Mouse (Mus musculus) hindbrain, embryonic 14.5 days (tissue): ENCODE measurements around the gene Pga5. TPM values are rescaled to one million over a fixed set of nuclear protein-coding genes. Genes with fewer than 3 reads are reported as not detected.

Experiments
- ATAC-seq: fragments of 200-750 bp; cut with Nextera tagmentation; 2 replicates; pipeline ENCODE4 v1.8.0; 2017; ENCODE audit warnings: moderate number of reproducible peaks, mild to moderate bottlenecking, moderate TSS enrichment, moderate library complexity; ENCODE audit not compliant: low FRiP score
- DNase-seq: peaks from one replicate; pipeline ENCODE4 v3.0.0-alpha.2; 2015; ENCODE audit warnings: low spot score
- H3K27ac ChIP-seq: fragments of 300-500 bp; sonication (generic); 2 replicates; pipeline ENCODE4 v1.5.1; 2014; ENCODE audit warnings: mild to moderate bottlenecking, moderate library complexity
- H3K27me3 ChIP-seq: fragments of 300-500 bp; sonication (generic); 2 replicates; pipeline ENCODE4 v1.6.1; 2014; ENCODE audit warnings: mild to moderate bottlenecking, low read length, mixed read lengths; ENCODE audit not compliant: control insufficient read depth, insufficient read depth
- H3K36me3 ChIP-seq: fragments of 300-500 bp; sonication (generic); replicated peaks from 2 replicates; pipeline ENCODE4 v1.6.1; 2014; ENCODE audit not compliant: control insufficient read depth, insufficient read depth
- H3K4me1 ChIP-seq: fragments of 300-500 bp; sonication (generic); replicated peaks from 2 replicates; pipeline ENCODE4 v1.6.1; 2014; ENCODE audit warnings: antibody characterized with exemption, low read length, mixed read lengths; ENCODE audit not compliant: control insufficient read depth, insufficient read depth
- H3K4me2 ChIP-seq: fragments of 300-500 bp; sonication (generic); replicated peaks from 2 replicates; pipeline ENCODE4 v1.6.1; 2014; ENCODE audit warnings: mild to moderate bottlenecking, moderate library complexity
- H3K4me3 ChIP-seq: fragments of 300-500 bp; sonication (generic); replicated peaks from 2 replicates; pipeline ENCODE4 v1.5.1; 2014; ENCODE audit warnings: mild to moderate bottlenecking, low read length
- H3K9ac ChIP-seq: fragments of 300-500 bp; sonication (generic); 2 replicates; pipeline ENCODE4 v1.6.1; 2014
- H3K9me3 ChIP-seq: fragments of 300-500 bp; sonication (generic); 2 replicates; pipeline ENCODE4 v1.6.1; 2016; ENCODE audit warnings: low read length; ENCODE audit not compliant: control insufficient read depth
- WGBS: fragments of 180-500 bp; shearing (Covaris S2); extraction: QIAGEN DNeasy Blood & Tissue Kit; methylation state at CpG from one replicate; pipeline ENCODE4 v1.1.7; 2014; 5-methylcytosine and 5-hydroxymethylcytosine counted together
- polyA plus RNA-seq: library from polyadenylated mRNA; unstranded; fragments of >200 nt; fragmentation: Nextera tagmentation; extraction: Ambion mirVana; gene quantifications from 2 replicates; pipeline ENCODE4 v1.2.1, GENCODE M21; 2014

Pga5 gene
- polyA plus RNA-seq, 1 experiment from 2014 or later, result not detected

DNA sequence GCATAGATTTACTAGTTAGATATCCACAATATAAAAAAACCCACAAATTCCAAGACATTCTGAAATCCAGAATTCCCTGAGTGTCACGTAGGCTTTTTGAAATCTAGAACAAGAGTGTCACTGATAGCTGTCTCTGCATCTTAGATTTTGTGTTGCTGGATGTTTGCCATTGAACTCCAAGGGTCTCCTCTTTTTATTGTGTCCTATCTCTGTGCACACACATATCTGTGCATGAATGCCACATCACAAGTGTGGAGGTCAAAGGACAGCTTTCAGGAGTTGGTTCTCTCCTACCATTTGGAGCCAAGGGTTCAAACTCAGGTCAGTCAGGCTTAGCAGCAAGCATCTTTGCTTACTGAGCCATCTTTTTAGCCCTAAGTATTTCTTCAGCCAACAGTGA is 30.0 kb upstream of the Pga5 start:
- Histone ChIP-seq H3K27me3 (no peaks in the 10 kb centered on the region), H3K4me3 (no peak overlapping the region), H3K9me3 (no peaks in the 10 kb centered on the region), H3K9ac (no peak overlapping the region), H3K4me1 (peaks cover 19% of the 10 kb centered on the region), H3K27ac (no peak overlapping the region), H3K36me3 (peaks cover 44% of the 10 kb centered on the region), H3K4me2 (no peak overlapping the region)
- 97% methylated on average over 1 of the region's 1 CpGs for WGBS
- no peak for DNase-seq
- ATAC-seq, result no peak

DNA sequence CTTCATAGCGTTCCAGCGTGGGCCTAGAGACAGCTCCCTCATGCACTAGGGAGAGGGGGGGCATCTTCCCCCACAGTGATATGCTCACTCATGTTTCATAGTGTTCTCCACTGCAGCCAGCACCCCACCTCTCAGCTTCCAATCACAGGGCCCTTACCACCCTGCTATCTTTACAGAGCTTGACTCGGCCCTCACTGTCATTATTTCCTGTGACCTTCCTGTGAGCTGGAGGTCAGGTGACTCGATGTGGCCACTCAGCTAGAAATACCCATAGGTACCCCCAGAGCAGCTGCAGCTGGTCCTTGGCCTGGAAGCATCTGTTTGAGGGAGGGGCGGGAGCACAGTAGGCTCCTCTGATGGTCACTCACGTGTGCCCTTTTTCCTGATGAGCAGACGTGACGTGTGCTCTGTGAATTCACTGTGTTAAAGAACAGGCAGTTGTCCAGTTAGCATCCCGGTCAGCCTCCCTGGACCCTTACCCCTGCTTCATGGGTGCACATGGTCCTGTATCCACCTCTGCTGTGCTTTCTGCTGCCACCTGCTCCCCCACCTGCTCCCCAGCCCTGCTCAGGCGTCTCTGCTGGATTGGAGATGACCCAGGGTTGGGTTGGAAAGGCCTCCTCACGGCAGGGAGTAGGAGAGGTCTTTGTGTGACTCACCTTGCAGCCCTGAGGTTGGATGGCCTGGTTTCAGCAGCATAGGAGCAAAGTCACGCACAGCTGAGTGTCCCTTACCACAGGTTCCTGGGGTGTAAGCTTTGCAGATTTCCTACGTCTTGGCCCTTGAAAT is 29.4 kb upstream of the Pga5 start:
- Histone ChIP-seq H3K4me3 (no peak overlapping the region), H3K36me3 (peaks cover 38% of the 10 kb centered on the region), H3K27me3 (no peaks in the 10 kb centered on the region), H3K4me1 (peaks cover 19% of the 10 kb centered on the region), H3K9ac (no peak overlapping the region), H3K27ac (no peak overlapping the region), H3K4me2 (no peak overlapping the region), H3K9me3 (no peaks in the 10 kb centered on the region)
- DNase-seq, result no peak
- 85% methylated on average over 13 of the region's 13 CpGs for WGBS
- ATAC-seq, result no peak

DNA sequence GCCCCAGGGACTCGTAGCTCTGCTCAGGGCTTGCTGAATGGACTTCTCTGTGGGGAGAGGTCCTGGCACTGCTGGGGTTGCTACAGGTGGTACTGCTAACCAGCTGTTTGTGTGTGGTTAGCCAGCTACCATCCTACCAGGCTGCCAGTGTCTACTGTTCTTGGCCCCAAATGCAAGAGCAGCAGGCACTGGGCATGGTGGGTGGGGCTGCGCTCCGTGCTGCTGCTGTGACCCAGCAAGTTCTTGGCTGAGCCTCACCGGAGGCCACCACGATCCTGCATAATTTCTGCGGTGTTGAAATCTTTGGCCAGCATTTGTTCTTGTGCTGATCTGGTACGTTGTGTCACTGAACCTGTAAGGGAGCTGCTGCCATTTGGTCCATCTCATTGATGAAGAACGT is 25.6 kb upstream of the Pga5 start:
- no peak overlapping the region for H3K4me2 ChIP-seq
- 85% methylated on average over 8 of the region's 8 CpGs for WGBS
- H3K27me3 ChIP-seq, result no peaks in the 10 kb centered on the region
- ATAC-seq, result no peak
- no peaks in the 10 kb centered on the region for H3K9me3 ChIP-seq
- no peak overlapping the region for H3K27ac ChIP-seq
- H3K4me1 ChIP-seq, result peaks cover 25% of the 10 kb centered on the region
- DNase-seq, result no peak
- no peak overlapping the region for H3K4me3 ChIP-seq
- H3K9ac ChIP-seq, result no peak overlapping the region
- peaks cover 16% of the 10 kb centered on the region for H3K36me3 ChIP-seq

DNA sequence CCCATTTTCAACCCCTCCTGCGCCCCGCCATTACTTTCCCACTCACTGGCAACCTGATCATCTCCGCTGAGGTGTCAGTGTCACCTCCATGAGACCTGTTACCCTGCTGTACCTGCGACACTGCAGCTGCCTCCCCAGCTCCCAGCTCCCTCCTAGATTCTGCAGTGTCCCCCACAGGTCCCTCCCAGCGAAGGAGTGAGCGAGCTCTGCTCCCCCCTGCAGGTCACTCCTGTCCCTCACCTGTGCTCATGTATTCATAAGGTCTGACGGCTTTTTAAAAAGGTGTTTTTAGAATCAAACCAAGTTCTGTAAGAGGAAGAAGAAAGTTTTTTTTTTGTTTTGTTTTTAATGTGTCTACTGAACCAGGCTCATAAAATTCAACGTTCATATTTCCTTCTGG is 24.3 kb upstream of the Pga5 start:
- Histone ChIP-seq H3K4me2 (no peak overlapping the region), H3K9me3 (no peaks in the 10 kb centered on the region), H3K9ac (no peak overlapping the region), H3K36me3 (peaks cover 7% of the 10 kb centered on the region), H3K27me3 (no peaks in the 10 kb centered on the region), H3K27ac (no peak overlapping the region), H3K4me3 (no peak overlapping the region), H3K4me1 (peaks cover 38% of the 10 kb centered on the region)
- no peak for ATAC-seq
- WGBS, result 88% methylated on average over 8 of the region's 8 CpGs
- no peak for DNase-seq

DNA sequence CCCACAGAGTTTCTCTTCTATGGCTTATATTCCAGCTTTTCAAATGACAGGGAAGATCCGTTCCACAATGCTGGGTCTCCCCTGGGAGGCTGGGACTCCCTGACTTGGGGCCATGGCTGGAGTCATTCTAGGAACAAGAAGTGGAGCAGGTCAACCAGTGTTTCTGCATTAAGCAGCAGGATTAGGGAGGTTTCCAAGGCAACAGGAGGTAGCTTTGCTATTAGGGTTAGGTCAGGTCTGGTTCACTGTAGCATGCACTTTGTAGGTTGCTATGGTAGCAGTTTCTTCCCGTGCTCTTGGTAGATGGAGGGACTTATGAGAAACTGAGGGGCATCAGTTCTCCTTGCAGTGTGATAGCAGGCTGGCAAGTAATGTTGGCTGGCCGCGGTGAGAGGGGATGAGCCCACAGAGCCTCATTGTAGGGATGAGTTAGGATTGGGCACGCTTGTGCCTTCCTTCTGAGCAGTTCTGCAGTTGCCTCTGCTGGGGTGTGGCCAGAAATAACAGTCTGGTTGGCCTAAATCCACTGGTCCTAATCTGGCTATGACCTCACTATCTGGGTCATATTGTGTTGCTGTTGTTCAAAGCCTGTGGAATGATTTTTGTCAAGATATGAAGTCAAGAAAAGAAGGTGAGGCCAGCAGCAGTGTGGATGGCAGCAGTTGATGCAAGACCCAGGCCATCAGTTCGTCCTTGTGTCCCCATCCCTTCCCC is 23.3 kb upstream of the Pga5 start:
- Histone ChIP-seq H3K36me3 (no peaks in the 10 kb centered on the region), H3K9ac (no peak overlapping the region), H3K9me3 (no peaks in the 10 kb centered on the region), H3K4me1 (peaks cover 47% of the 10 kb centered on the region), H3K4me2 (no peak overlapping the region), H3K4me3 (no peak overlapping the region), H3K27me3 (no peaks in the 10 kb centered on the region), H3K27ac (no peak overlapping the region)
- DNase-seq (no peak), ATAC-seq (no peak)
- WGBS, result 55% methylated on average over 6 of the region's 6 CpGs

DNA sequence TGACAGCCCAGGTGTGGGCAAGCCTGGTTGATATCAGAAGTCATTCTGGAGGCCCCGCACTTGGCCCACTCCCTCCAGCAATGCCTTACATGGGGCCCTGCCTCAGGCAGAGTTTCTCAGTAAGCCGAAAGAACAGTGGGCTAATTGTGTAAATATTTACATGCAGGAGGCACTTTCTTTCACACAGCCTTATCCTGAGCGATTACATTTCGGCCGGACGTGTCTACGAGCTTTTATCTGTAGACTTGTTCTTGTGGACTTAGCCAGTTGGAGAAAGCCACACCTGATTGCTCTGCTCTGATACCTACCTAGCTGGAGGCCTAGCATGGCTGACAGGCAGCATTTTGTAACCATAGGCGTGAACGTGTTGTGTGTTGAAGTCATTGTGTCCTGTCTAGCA is 22.0 kb upstream of the Pga5 start:
- no peak overlapping the region for H3K4me2 ChIP-seq
- H3K9me3 ChIP-seq, result no peaks in the 10 kb centered on the region
- ATAC-seq, result no peak
- WGBS, result 71% methylated on average over 9 of the region's 9 CpGs
- H3K4me3 ChIP-seq, result no peak overlapping the region
- DNase-seq, result no peak
- no peaks in the 10 kb centered on the region for H3K27me3 ChIP-seq
- 0 out of 2 replicates have a peak overlapping the region, but pooled peaks have one; percentile 10 for H3K27ac ChIP-seq
- H3K36me3 ChIP-seq, result no peaks in the 10 kb centered on the region
- H3K9ac ChIP-seq, result no peak overlapping the region
- peaks cover 59% of the 10 kb centered on the region for H3K4me1 ChIP-seq

DNA sequence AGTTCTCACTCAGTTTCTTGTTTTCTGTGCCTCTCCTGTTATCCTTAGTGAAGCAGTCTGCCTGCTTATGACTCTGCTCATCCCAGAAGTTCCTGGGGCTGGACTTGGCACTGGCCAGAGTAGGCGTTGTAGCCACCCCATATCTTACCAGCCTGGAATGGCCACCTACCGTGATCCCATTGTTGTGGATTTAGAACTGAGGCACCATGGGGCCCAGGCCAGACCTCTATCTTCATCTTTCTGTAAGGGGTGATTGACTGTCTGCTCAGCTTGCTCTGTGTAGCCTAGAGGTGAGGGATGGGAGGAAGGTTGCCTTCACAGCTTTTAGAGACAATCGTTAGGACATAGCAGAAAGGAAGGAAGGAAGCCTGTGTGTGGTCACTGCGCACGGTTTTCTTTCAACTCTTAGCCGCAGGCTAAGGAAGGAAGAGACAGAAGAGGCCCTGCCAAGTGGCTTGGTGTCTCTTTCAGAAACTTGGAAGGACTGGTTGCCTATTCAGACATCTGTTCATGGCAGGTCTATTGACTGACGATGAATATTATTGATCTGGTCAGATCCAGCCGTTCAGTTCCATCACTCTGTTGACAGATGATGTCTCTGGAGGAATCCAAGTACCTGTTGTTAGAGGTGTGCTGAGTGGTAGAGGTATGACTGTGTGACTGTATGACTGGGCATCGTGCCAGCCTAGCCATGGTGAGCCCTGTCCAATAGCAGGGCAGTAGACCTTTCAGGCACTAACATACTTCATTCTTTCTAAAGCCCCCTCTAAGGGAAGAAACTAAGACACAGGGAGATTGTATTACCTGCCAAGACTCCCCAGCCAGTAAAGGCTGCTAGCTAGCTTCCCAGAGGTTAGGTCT is 20.5 kb upstream of the Pga5 start:
- no peak for DNase-seq
- no peaks in the 10 kb centered on the region for H3K36me3 ChIP-seq
- H3K4me1 ChIP-seq, result peaks cover 59% of the 10 kb centered on the region
- no peak overlapping the region for H3K9ac ChIP-seq
- H3K4me3 ChIP-seq, result no peak overlapping the region
- WGBS, result 70% methylated on average over 9 of the region's 9 CpGs
- no peaks in the 10 kb centered on the region for H3K27me3 ChIP-seq
- H3K4me2 ChIP-seq, result no peak overlapping the region
- H3K9me3 ChIP-seq, result no peaks in the 10 kb centered on the region
- ATAC-seq, result no peak
- H3K27ac ChIP-seq, result no peak overlapping the region

DNA sequence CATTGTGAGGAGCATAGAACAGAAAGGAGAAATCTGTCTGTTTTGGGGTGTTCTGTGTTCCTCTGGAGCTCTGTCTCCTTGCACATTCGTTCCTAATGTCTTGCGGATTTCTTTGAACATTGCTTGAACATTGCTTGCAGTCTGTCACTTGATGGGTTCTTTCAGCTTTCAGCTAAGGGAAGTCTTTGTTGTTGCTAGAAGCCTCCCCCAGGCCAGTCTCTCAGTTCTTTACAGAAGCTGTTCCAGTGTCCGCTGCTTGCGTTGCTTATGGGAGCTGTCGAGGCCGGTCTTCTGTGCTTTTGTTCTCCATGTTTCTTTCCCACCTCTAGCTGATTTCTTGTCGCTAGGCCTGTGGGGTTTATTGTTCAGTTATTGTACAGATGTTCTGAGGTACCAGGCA is 17.9 kb upstream of the Pga5 start:
- ATAC-seq, result no peak
- peak overlapping the region; percentile 47 for H3K9ac ChIP-seq
- no peak for DNase-seq
- peak overlapping the region; percentile 28; the same call in 1 of the 2 replicates for H3K4me2 ChIP-seq
- H3K4me1 ChIP-seq, result peaks cover 56% of the 10 kb centered on the region
- H3K4me3 ChIP-seq, result no peak overlapping the region
- 19% methylated on average over 7 of the region's 7 CpGs for WGBS
- no peaks in the 10 kb centered on the region for H3K36me3 ChIP-seq
- H3K9me3 ChIP-seq, result no peaks in the 10 kb centered on the region
- H3K27ac ChIP-seq, result peak overlapping the region; percentile 83
- H3K27me3 ChIP-seq, result no peaks in the 10 kb centered on the region
